Mouse (Mus musculus) spleen, adult 2 months (tissue): ENCODE results near the gene Ackr4.

ENCODE experiments used
- CTCF ChIP-seq: fragments of 200-500 bp; IDR thresholded peaks from 2 replicates; pipeline ENCODE4 v1.5.1; 2011; ENCODE audit warnings: mild to moderate bottlenecking, inconsistent platforms; ENCODE audit not compliant: insufficient read depth, insufficient read length, insufficient replicate concordance; ENCODE audit errors: extremely low read depth
- POLR2A ChIP-seq: fragments of 200-500 bp; IDR thresholded peaks from 2 replicates; pipeline ENCODE4 v1.6.1; 2011; ENCODE audit warnings: low read depth, low read length, inconsistent platforms

DNA sequence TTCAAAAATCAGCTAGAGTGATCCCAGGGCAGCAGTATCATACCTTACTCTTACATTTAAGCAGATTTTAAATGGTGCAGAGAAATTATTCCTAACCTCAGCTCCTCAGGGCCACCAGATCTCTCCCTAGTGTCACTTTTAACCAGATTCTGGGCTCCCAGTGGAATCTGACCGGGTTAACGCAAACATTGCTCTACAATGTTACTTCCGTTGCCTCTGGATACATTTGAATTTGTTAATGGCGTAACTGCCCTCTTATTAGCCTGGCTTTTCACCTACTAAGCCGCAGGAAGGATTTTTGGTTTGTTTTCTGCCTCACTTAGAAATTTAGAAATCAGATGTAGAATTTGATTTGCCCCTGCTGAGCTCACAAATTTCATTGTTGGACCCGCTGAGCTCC lies 92.0 kb downstream of the Ackr4 start:
- TF ChIP-seq CTCF (no peak), POLR2A (no peak)
